Comparison of ENCODE assay signal across 16 mouse cellular contexts in the genomic region with DNA sequence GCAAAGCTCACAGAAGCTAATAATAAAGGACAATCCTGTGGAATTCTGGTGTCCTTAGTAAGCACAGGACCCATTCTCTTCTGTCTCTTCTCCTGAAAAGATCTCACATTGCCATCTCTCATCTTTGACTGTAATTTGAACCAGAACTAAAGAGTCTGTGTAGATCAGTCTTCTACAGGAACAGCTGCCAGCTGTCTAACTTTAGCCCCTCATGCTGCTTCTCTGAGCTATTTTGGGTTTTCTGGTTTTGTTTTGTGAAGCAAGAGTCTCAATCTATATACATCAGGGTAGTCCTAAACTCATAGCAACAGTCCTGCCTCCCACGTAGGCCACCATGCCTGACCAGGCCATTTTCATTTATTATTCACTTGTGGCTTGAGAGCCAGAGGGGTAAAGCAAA.
DNase-seq lines count a peak whose midpoint lies in the region; ATAC-seq lines count a peak whose summit lies in the region.
"Had no signal": no experiment of that assay in that cellular context is flagged by ENCODE, and none has a peak within 500 bp of the region (broad histone marks: within the 10 kb centered on the region; RNA-seq: fewer than 3 reads in every experiment).

No protein-coding gene starts in this region.

- DNase-seq in hindbrain, embryonic 10.5 days (ENCODE audit: low spot score), result no peak
- peak; percentile 39 for DNase-seq in 3T3-L1 (ENCODE audit: low read depth, low spot score)
- DNase-seq in brain, adult 2 months (ENCODE audit: low read depth, low spot score), result peak; percentile 47
- DNase-seq in limb, embryonic 10.5 days (ENCODE audit: low spot score), result no peak
- no peak for DNase-seq in thymus, postnatal 14 days
- DNase-seq in gastrocnemius, postnatal 25 days, result no peak
- DNase-seq in embryo, embryonic 9.5 days (ENCODE audit: extremely low spot score), result no peak
- DNase-seq: cerebellum, adult 11 months; kidney, adult 2 months; lung, adult 18-20 months; thymus, postnatal 25 days had no signal

- H3K9me3 ChIP-seq in hindbrain, embryonic 10.5 days, result no peaks in the 10 kb centered on the region
- H3K9me3 ChIP-seq in hindbrain, embryonic 13.5 days, result no peaks in the 10 kb centered on the region
- H3K9me3 ChIP-seq in limb, embryonic 10.5 days (replicated peaks), result no peaks in the 10 kb centered on the region
- H3K9me3 ChIP-seq: forebrain, embryonic 10.5 days; neural tube, embryonic 13.5 days had no signal

- no peak overlapping the region for H3K4me2 ChIP-seq in hindbrain, embryonic 13.5 days
- H3K4me2 ChIP-seq: heart, embryonic 11.5 days; neural tube, embryonic 13.5 days had no signal

- peak overlapping the region; percentile 70 for H3K27ac ChIP-seq in hindbrain, embryonic 10.5 days
- no peak overlapping the region for H3K27ac ChIP-seq in hindbrain, embryonic 13.5 days
- H3K27ac ChIP-seq in limb, embryonic 10.5 days, result peak overlapping the region; percentile 89
- H3K27ac ChIP-seq: neural tube, embryonic 13.5 days had no signal

- no peak for ATAC-seq in hindbrain, embryonic 13.5 days (ENCODE audit: low FRiP score)
- ATAC-seq: CD4-positive, CD25-positive, alpha-beta regulatory T cell, adult 4 months had no signal

- no peaks in the 10 kb centered on the region for H3K36me3 ChIP-seq in hindbrain, embryonic 10.5 days
- H3K36me3 ChIP-seq in hindbrain, embryonic 13.5 days, result no peaks in the 10 kb centered on the region
- H3K36me3 ChIP-seq in limb, embryonic 10.5 days, result no peaks in the 10 kb centered on the region
- H3K36me3 ChIP-seq: forebrain, embryonic 10.5 days; neural tube, embryonic 13.5 days had no signal

- 63% methylated on average over 1 of the region's 1 CpGs for WGBS in hindbrain, embryonic 10.5 days
- WGBS in hindbrain, embryonic 13.5 days, result 72% methylated on average over 1 of the region's 1 CpGs
- 47% methylated on average over 1 of the region's 1 CpGs for WGBS in limb, embryonic 10.5 days

- H3K4me3 ChIP-seq in hindbrain, embryonic 10.5 days, result no peak overlapping the region
- no peak overlapping the region for H3K4me3 ChIP-seq in hindbrain, embryonic 13.5 days
- no peak overlapping the region for H3K4me3 ChIP-seq in limb, embryonic 10.5 days
- H3K4me3 ChIP-seq: forebrain, embryonic 10.5 days; neural tube, embryonic 13.5 days had no signal

- H3K4me1 ChIP-seq in hindbrain, embryonic 10.5 days (replicated peaks), result peaks cover 76% of the 10 kb centered on the region
- peaks cover 40% of the 10 kb centered on the region for H3K4me1 ChIP-seq in hindbrain, embryonic 13.5 days (replicated peaks)
- H3K4me1 ChIP-seq in limb, embryonic 10.5 days, result peaks cover 96% of the 10 kb centered on the region

- no peak overlapping the region for H3K9ac ChIP-seq in hindbrain, embryonic 13.5 days
- H3K9ac ChIP-seq: neural tube, embryonic 13.5 days had no signal

- no peaks in the 10 kb centered on the region for H3K27me3 ChIP-seq in hindbrain, embryonic 10.5 days (ENCODE audit: insufficient read depth, poor library complexity, severe bottlenecking)
- H3K27me3 ChIP-seq in hindbrain, embryonic 13.5 days, result no peaks in the 10 kb centered on the region
- no peaks in the 10 kb centered on the region for H3K27me3 ChIP-seq in limb, embryonic 10.5 days (ENCODE audit: low read depth, poor library complexity, severe bottlenecking)
- H3K27me3 ChIP-seq: neural tube, embryonic 13.5 days had no signal

Comparison
In these comparisons a context has a peak if more than half of its experiments do, and no peak if none do; other contexts are left out.
1. DNase-seq: peak in 3T3-L1 (single experiment) and brain, adult 2 months (single experiment); none in hindbrain, embryonic 10.5 days (single experiment), limb, embryonic 10.5 days (single experiment), thymus, postnatal 14 days (single experiment), gastrocnemius, postnatal 25 days (single experiment) and embryo, embryonic 9.5 days (single experiment).